Mouse (Mus musculus): ENCODE measurements around the gene Golt1a.
A peak's percentile ranks its signal among the peaks of the same experiment; 100 is the strongest.

DNA sequence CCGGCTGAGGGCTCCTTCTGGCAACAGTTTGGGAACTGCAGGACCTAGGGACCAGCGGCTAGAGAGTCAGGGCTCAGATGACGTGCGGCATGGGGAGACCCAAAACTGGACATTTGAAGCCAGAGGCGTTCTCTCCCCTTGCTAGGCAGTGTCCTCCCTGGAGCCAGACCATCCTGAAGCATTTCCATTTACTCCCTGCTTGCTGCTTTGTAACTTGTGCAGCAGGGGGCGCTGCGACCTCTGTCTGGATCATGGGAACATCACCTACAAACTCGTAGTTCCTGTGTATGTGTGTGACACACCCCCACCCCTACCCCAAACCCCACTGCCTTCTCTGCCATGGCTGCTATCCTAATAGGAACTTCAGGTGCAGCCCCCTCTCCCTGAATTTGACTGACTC is 4.8 kb downstream of the Golt1a start:
- TF ChIP-seq CTCF (IDR thresholded peaks at IDR 0.05) (peak; percentile 87), POLR2A (IDR thresholded peaks at IDR 0.05; ENCODE audit: insufficient read depth, low read depth, low read length) (no peak)
